Mouse (Mus musculus): ENCODE measurements around the gene Tmem179b.

DNA sequence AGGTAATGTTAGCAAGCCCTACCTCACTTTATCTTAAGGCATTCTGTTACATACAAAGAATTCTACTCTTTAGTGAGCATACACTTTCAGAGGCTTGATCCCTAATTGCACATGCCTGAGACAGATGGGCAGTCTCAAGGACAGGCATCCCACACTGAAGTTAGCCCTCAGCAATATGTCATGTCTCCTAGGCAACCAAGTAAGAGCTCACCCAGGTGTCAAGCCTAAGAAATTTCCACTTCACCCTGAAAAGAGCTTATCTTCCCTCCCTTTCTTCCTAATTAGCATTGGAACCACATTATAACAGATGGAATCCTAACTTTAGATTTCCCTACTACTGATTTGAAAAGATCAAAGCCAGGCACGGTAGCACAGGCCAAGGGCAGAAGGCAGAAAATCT lies 14.9 kb upstream of the Tmem179b start:
- TF ChIP-seq POLR2A (IDR thresholded peaks at IDR 0.05; ENCODE audit: borderline replicate concordance, extremely low read depth, low read depth, low read length) (no peak), CTCF (IDR thresholded peaks at IDR 0.05; ENCODE audit: insufficient read depth, low read length) (no peak)

Measured in lung, adult 2 months (tissue).